Mouse (Mus musculus) cortical plate, adult 2 months (tissue): ENCODE data around the gene Nckap5l.

Experiments
- CTCF ChIP-seq: fragments of 200-500 bp; IDR thresholded peaks from 2 replicates; pipeline ENCODE4 v1.5.1; 2011; ENCODE audit warnings: mild to moderate bottlenecking, control low read depth, low read length; ENCODE audit not compliant: insufficient read depth; ENCODE audit errors: extremely low read depth
- POLR2A ChIP-seq: fragments of 200-500 bp; IDR thresholded peaks from 2 replicates; pipeline ENCODE4 v1.6.1; 2011; ENCODE audit warnings: mild to moderate bottlenecking, low read length, control low read depth; ENCODE audit not compliant: insufficient read depth; ENCODE audit errors: extremely low read depth

GRCm38 (mm10) chr15:99396462-99396861, 61.1 kb downstream of the Nckap5l start:
- TF ChIP-seq POLR2A = no peak
- no peak for TF ChIP-seq CTCF
